Mouse (Mus musculus): ENCODE data around the gene Rsf1. TPM values are rescaled to one million over a fixed set of nuclear protein-coding genes. Genes with fewer than 3 reads are reported as not detected.

Gene Rsf1
- polyA plus RNA-seq, 1 experiment from 2014 or later, result 7.4 TPM

GRCm38 (mm10) chr7:97579976-97580842 lies 520 bp downstream of the Rsf1 start:
- WGBS (ENCODE audit: insufficient replicate concordance), result under 1% methylated on average over 65 of the region's 65 CpGs
- peak; percentile 40 for DNase-seq

GRCm38 (mm10) chr7:97580843-97581214 lies 1.1 kb downstream of the Rsf1 start:
- DNase-seq (peak; percentile 75), ATAC-seq (ENCODE audit: low read depth) (peak; percentile 54)
- peaks cover 37% of the 10 kb centered on the region for H3K4me1 ChIP-seq (replicated peaks)
- WGBS (ENCODE audit: insufficient replicate concordance), result 0% methylated on average over 11 of the region's 11 CpGs
- peak overlapping the region; percentile 99 for H3K9ac ChIP-seq
- H3K27ac ChIP-seq, result peak overlapping the region; percentile 94
- peak overlapping the region; percentile 93 for H3K4me2 ChIP-seq
- no peaks in the 10 kb centered on the region for H3K36me3 ChIP-seq
- H3K27me3 ChIP-seq, result no peaks in the 10 kb centered on the region
- H3K4me3 ChIP-seq (replicated peaks), result peak overlapping the region; percentile 100
- H3K9me3 ChIP-seq (replicated peaks), result no peaks in the 10 kb centered on the region

More at GRCm38 (mm10) chr7:97579976-97580842, 520 bp downstream of the Rsf1 start:
- Histone ChIP-seq H3K4me2 (peak overlapping the region; percentile 93), H3K27ac (peak overlapping the region; percentile 94), H3K4me1 (replicated peaks) (peaks cover 30% of the 10 kb centered on the region), H3K27me3 (no peaks in the 10 kb centered on the region), H3K9ac (peak overlapping the region; percentile 99), H3K4me3 (replicated peaks) (peak overlapping the region; percentile 100), H3K9me3 (replicated peaks) (no peaks in the 10 kb centered on the region), H3K36me3 (no peaks in the 10 kb centered on the region; the same call in 1 of the 2 replicates)
- peak; percentile 45 for ATAC-seq (ENCODE audit: low read depth)

DNA sequence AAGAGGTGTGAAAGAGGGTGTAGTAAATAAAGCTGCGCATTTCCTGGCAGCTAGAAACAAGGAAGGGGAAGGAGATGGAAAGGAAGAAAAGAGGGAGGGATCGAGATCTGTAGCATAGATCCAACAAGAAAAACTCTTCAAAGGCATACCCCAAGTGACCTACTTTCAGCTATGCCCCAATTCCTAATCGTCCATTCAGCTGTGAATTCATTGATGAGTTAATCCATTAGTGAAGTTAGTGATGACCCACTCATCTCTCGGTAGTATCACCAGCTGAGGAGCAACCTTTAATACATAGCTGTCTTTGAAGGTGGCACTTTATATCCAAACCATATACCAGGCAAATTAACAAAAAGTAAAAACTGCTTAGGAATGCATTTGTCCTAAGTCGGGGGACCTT lies 8.8 kb downstream of the Rsf1 start:
- no peak for DNase-seq
- H3K4me1 ChIP-seq (replicated peaks), result peaks cover 70% of the 10 kb centered on the region

DNA sequence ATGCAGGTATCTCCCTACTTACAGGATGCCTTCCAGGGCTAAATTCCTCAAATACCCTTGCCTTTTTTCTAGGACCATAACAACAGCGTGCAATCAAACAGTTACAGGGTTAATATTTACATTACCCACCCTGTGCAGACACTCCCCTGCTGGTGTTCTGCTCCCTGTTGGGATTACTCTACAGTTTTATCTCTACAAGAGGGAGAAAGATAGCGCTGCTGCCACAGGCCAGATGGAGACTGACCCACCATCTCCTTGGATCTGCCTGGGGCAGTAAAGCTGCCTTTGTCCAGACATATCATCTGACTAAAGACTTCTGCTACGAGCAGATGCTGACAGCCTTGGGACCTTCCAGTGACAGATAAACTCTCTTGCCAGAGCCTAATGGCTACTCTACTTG lies 10.8 kb downstream of the Rsf1 start:
- no peak overlapping the region for H3K4me3 ChIP-seq (replicated peaks)
- H3K27ac ChIP-seq, result no peak overlapping the region
- no peaks in the 10 kb centered on the region for H3K27me3 ChIP-seq
- peaks cover 60% of the 10 kb centered on the region for H3K4me1 ChIP-seq (replicated peaks)
- H3K9me3 ChIP-seq (replicated peaks), result no peaks in the 10 kb centered on the region
- peak; percentile 81 for ATAC-seq (ENCODE audit: low read depth)
- H3K36me3 ChIP-seq, result no peaks in the 10 kb centered on the region
- 0 out of 2 replicates have a peak overlapping the region, but pooled peaks have one; percentile 17 for H3K4me2 ChIP-seq
- 11% methylated on average over 3 of the region's 3 CpGs for WGBS (ENCODE audit: insufficient replicate concordance)
- no peak overlapping the region for H3K9ac ChIP-seq
- peak; percentile 33 for DNase-seq

More for the DNA sequence above, 8.8 kb downstream of the Rsf1 start:
- H3K9me3 ChIP-seq (replicated peaks), result no peaks in the 10 kb centered on the region
- no peak overlapping the region for H3K4me2 ChIP-seq
- no peaks in the 10 kb centered on the region for H3K36me3 ChIP-seq
- H3K4me3 ChIP-seq (replicated peaks), result no peak overlapping the region
- H3K9ac ChIP-seq, result no peak overlapping the region
- 67% methylated on average over 5 of the region's 5 CpGs for WGBS (ENCODE audit: insufficient replicate concordance)
- ATAC-seq (ENCODE audit: low read depth), result no peak
- H3K27ac ChIP-seq, result no peak overlapping the region
- no peaks in the 10 kb centered on the region for H3K27me3 ChIP-seq

GRCm38 (mm10) chr7:97591336-97591735 lies 11.6 kb downstream of the Rsf1 start:
- Histone ChIP-seq H3K9ac (no peak overlapping the region), H3K4me3 (replicated peaks) (no peak overlapping the region), H3K4me2 (no peak overlapping the region), H3K4me1 (replicated peaks) (peaks cover 57% of the 10 kb centered on the region), H3K27me3 (no peaks in the 10 kb centered on the region), H3K27ac (no peak overlapping the region; the same call in 1 of the 2 replicates), H3K9me3 (replicated peaks) (no peaks in the 10 kb centered on the region), H3K36me3 (no peaks in the 10 kb centered on the region)
- DNase-seq (no peak), ATAC-seq (ENCODE audit: low read depth) (peak; percentile 24; the same call in 1 of the 2 replicates)
- 65% methylated on average over 6 of the region's 6 CpGs for WGBS (ENCODE audit: insufficient replicate concordance)

DNA sequence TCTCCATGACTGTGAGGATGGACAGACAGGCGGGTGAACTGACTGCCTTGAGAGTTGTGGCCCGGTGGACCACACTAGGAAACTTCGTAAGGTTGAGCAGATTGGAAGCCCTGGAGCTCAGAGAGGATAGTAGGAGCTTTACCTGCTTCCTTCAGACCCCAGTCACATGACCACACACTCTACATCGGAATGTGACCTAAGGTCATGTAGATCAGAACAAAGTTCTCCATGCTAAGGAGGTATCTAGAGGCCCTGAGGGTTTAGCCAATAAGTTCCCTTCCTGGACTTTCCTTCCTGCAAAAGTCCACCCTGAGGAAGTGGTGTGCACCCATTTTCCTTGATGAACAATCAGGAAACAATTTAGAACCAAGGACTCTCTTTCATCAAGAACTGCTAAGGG lies 12.7 kb downstream of the Rsf1 start:
- no peak overlapping the region for H3K4me2 ChIP-seq
- ATAC-seq (ENCODE audit: low read depth) (no peak), DNase-seq (no peak)
- H3K4me3 ChIP-seq (replicated peaks), result no peak overlapping the region
- no peaks in the 10 kb centered on the region for H3K36me3 ChIP-seq
- no peaks in the 10 kb centered on the region for H3K27me3 ChIP-seq
- H3K4me1 ChIP-seq (replicated peaks), result peaks cover 57% of the 10 kb centered on the region
- no peaks in the 10 kb centered on the region for H3K9me3 ChIP-seq (replicated peaks)
- H3K27ac ChIP-seq, result no peak overlapping the region
- 68% methylated on average over 4 of the region's 4 CpGs for WGBS (ENCODE audit: insufficient replicate concordance)
- no peak overlapping the region for H3K9ac ChIP-seq

GRCm38 (mm10) chr7:97593535-97593934 lies 13.8 kb downstream of the Rsf1 start:
- Histone ChIP-seq H3K27ac (no peak overlapping the region), H3K9ac (no peak overlapping the region), H3K36me3 (no peaks in the 10 kb centered on the region), H3K4me2 (no peak overlapping the region), H3K4me3 (replicated peaks) (no peak overlapping the region), H3K4me1 (replicated peaks) (peaks cover 50% of the 10 kb centered on the region), H3K9me3 (replicated peaks) (no peaks in the 10 kb centered on the region), H3K27me3 (no peaks in the 10 kb centered on the region)
- DNase-seq (no peak), ATAC-seq (ENCODE audit: low read depth) (no peak)
- WGBS (ENCODE audit: insufficient replicate concordance), result 72% methylated on average over 2 of the region's 2 CpGs

DNA sequence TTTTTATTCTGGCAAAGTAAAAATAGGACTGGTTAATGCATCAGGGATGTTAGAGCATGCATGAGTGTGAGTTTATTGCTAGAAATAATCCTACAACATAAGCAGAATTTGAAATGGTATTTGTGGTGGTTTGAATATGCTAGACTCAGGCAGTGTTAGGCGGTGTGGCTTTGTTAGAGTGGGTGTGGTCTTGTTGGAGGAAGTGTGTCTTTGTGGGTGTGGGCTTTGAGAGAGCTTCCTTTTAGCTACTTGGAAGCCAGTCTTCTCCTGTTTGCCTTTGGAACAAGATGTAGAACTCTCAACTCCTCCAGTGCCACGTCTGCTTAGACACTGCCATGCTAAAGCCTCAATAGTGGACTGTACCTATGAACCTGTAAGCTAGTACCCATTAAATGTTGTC lies 18.9 kb downstream of the Rsf1 start:
- 61% methylated on average over 2 of the region's 2 CpGs for WGBS (ENCODE audit: insufficient replicate concordance)
- Histone ChIP-seq H3K4me3 (replicated peaks) (no peak overlapping the region), H3K27me3 (no peaks in the 10 kb centered on the region), H3K27ac (no peak overlapping the region), H3K9ac (no peak overlapping the region), H3K4me2 (no peak overlapping the region), H3K36me3 (no peaks in the 10 kb centered on the region), H3K4me1 (replicated peaks) (peaks cover 13% of the 10 kb centered on the region), H3K9me3 (replicated peaks) (no peaks in the 10 kb centered on the region)
- ATAC-seq (ENCODE audit: low read depth) (no peak), DNase-seq (no peak)

DNA sequence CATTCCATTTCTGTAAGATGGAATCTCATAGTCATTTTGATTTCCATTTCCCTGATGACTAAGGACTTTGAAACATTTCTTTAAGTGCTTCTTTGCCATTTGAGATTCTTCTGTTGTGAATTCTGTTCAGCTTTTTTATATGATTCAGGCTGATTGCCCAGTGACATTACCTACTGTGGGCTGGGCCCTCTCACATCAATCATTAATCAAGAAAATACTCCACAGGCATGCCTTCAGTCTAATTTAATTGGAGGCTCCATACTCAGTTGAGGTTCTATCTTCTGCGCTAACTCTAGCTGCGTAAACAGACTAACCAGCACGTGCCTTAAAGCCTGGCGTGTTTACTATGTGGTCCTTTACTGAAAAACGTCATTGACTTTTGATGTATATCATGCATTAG lies 41.7 kb downstream of the Rsf1 start:
- ATAC-seq (ENCODE audit: low read depth) (no peak), DNase-seq (no peak)
- Histone ChIP-seq H3K4me1 (replicated peaks) (no peaks in the 10 kb centered on the region), H3K9ac (no peak overlapping the region), H3K27ac (no peak overlapping the region), H3K4me3 (replicated peaks) (no peak overlapping the region), H3K4me2 (no peak overlapping the region), H3K36me3 (no peaks in the 10 kb centered on the region), H3K9me3 (replicated peaks) (no peaks in the 10 kb centered on the region), H3K27me3 (no peaks in the 10 kb centered on the region)
- 80% methylated on average over 5 of the region's 5 CpGs for WGBS (ENCODE audit: insufficient replicate concordance)

DNA sequence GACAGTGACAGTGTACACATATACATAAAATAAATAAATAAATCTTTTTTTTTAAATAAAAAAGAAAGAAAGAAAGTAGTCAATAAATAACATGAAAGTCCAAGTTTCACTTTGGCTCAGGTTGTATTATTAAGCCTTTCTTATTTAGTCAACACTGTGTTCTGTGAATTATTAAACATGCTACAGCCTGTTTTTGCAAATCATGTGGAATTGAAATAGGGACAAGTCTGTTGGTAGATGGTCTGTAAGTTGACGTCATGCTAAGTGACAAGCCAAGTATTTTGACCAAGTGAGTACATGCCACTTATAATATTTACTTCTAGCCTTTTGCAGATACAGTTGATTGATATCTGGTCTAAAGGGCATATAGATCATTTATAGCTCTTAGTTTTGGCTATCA lies 43.0 kb downstream of the Rsf1 start:
- H3K4me1 ChIP-seq (replicated peaks), result no peaks in the 10 kb centered on the region
- H3K9me3 ChIP-seq (replicated peaks), result no peaks in the 10 kb centered on the region
- no peak overlapping the region for H3K9ac ChIP-seq
- no peaks in the 10 kb centered on the region for H3K36me3 ChIP-seq
- H3K27me3 ChIP-seq, result no peaks in the 10 kb centered on the region
- H3K27ac ChIP-seq, result no peak overlapping the region
- ATAC-seq (ENCODE audit: low read depth), result no peak
- no peak overlapping the region for H3K4me3 ChIP-seq (replicated peaks)
- H3K4me2 ChIP-seq, result no peak overlapping the region
- WGBS (ENCODE audit: insufficient replicate concordance), result 73% methylated on average over 1 of the region's 1 CpGs
- no peak for DNase-seq

GRCm38 (mm10) chr7:97623402-97623801 lies 43.7 kb downstream of the Rsf1 start:
- Histone ChIP-seq H3K9ac (no peak overlapping the region), H3K36me3 (no peaks in the 10 kb centered on the region), H3K9me3 (replicated peaks) (no peaks in the 10 kb centered on the region), H3K27me3 (no peaks in the 10 kb centered on the region), H3K4me3 (replicated peaks) (no peak overlapping the region), H3K4me1 (replicated peaks) (no peaks in the 10 kb centered on the region), H3K4me2 (no peak overlapping the region), H3K27ac (no peak overlapping the region)
- ATAC-seq (ENCODE audit: low read depth), result no peak
- DNase-seq, result no peak

DNA sequence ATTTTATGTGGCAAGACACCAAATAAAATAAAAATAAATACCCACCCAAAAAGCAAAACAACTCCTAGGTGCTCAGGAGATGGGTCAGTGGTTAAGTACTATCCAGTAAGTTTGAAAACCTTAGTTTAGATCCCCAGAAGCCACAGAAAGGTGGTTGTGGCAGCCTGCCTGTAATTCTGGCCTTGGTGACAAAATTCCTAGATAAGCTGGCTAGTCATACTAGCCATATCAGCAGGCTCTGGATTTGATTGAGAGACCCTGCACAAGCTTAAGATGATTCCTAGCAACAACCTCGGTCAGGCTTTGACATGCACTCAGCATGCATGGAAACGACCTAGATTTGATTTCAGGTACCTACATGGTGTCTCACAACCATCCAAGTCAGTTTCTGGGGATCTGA lies 49.7 kb downstream of the Rsf1 start:
- Histone ChIP-seq H3K4me2 (no peak overlapping the region), H3K9ac (no peak overlapping the region), H3K4me3 (replicated peaks) (no peak overlapping the region), H3K27ac (no peak overlapping the region), H3K27me3 (no peaks in the 10 kb centered on the region), H3K9me3 (replicated peaks) (no peaks in the 10 kb centered on the region), H3K36me3 (no peaks in the 10 kb centered on the region), H3K4me1 (replicated peaks) (peaks cover 3% of the 10 kb centered on the region; the same call in 1 of the 2 replicates)
- WGBS (ENCODE audit: insufficient replicate concordance), result 67% methylated on average over 2 of the region's 2 CpGs
- no peak for ATAC-seq (ENCODE audit: low read depth)
- no peak for DNase-seq
